Mouse (Mus musculus) neural tube, embryonic 15.5 days (tissue): Measurements from ENCODE around the gene Pecam1. TPM values are rescaled to one million over a fixed set of nuclear protein-coding genes. Genes with fewer than 3 reads are reported as not detected.
A peak's percentile ranks its signal among the peaks of the same experiment; 100 is the strongest.

Experiments used
- ATAC-seq: fragments of 200-750 bp; cut with Nextera tagmentation; 2 replicates; pipeline ENCODE4 v1.8.0; 2017; ENCODE audit warnings: mild to moderate bottlenecking, moderate TSS enrichment, moderate library complexity; ENCODE audit not compliant: low FRiP score
- H3K27ac ChIP-seq: fragments of 300-500 bp; sonication (generic); replicated peaks from 2 replicates; pipeline ENCODE4 v1.5.1; 2015; ENCODE audit warnings: mild to moderate bottlenecking, inconsistent platforms
- H3K27me3 ChIP-seq: fragments of 300-500 bp; sonication (generic); replicated peaks from 2 replicates; pipeline ENCODE4 v1.6.1; 2015; ENCODE audit warnings: inconsistent platforms
- H3K36me3 ChIP-seq: fragments of 300-500 bp; sonication (generic); 2 replicates; pipeline ENCODE4 v1.6.1; 2015; ENCODE audit warnings: inconsistent platforms
- H3K4me1 ChIP-seq: fragments of 300-500 bp; sonication (generic); 2 replicates; pipeline ENCODE4 v1.6.1; 2015; ENCODE audit warnings: inconsistent platforms
- H3K4me2 ChIP-seq: fragments of 300-500 bp; sonication (generic); 2 replicates; pipeline ENCODE4 v1.6.1; 2015; ENCODE audit warnings: inconsistent platforms, mild to moderate bottlenecking, moderate library complexity
- H3K4me3 ChIP-seq: fragments of 300-500 bp; sonication (generic); replicated peaks from 2 replicates; pipeline ENCODE4 v1.5.1; 2015; ENCODE audit warnings: mild to moderate bottlenecking, inconsistent platforms
- H3K9ac ChIP-seq: fragments of 300-500 bp; sonication (generic); replicated peaks from 2 replicates; pipeline ENCODE4 v1.6.1; 2015; ENCODE audit warnings: mild to moderate bottlenecking, inconsistent platforms
- H3K9me3 ChIP-seq: fragments of 300-500 bp; sonication (generic); replicated peaks from 2 replicates; pipeline ENCODE4 v1.6.1; 2016; ENCODE audit warnings: inconsistent platforms
- WGBS: fragments of 180-500 bp; shearing (Covaris S2); methylation state at CpG from one replicate; pipeline ENCODE4 v1.1.7; 2015; ENCODE audit warnings: mixed read lengths; 5-methylcytosine and 5-hydroxymethylcytosine counted together
- microRNA-seq: library from miRNA; unstranded; fragments of <30 nt; microRNA quantifications from one replicate; pipeline ENCODE4, GENCODE M21; 2017
- polyA plus RNA-seq: library from polyadenylated mRNA; unstranded; fragments of >200 nt; fragmentation: Nextera tagmentation; extraction: Ambion mirVana; gene quantifications from 2 replicates; pipeline ENCODE4 v1.2.1, GENCODE M21; 2015

The Pecam1 gene
- polyA plus RNA-seq, 1 experiment from 2014 or later: 14.4 TPM

- Histone ChIP-seq H3K9ac (peak overlapping the region; percentile 45), H3K9me3 (no peaks in the 10 kb centered on the region), H3K4me3 (peak overlapping the region; percentile 98), H3K36me3 (no peaks in the 10 kb centered on the region), H3K27me3 (no peaks in the 10 kb centered on the region), H3K4me1 (peaks cover 28% of the 10 kb centered on the region), H3K27ac (peak overlapping the region; percentile 90), H3K4me2 (peak overlapping the region; percentile 88)
- WGBS: 60% methylated on average over 15 of the region's 15 CpGs
- no peak; the same call in 1 of the 2 replicates for ATAC-seq
Observed at GRCm38 (mm10) chr11:106613638-106614338, 136.6 kb downstream of the Pecam1 start.

GRCm38 (mm10) chr11:106612961-106613637 lies 137.3 kb downstream of the Pecam1 start, which contains the start of gene Tex2:
TSS of gene Tex2 (minus strand) at chr11:106613423.
- Histone ChIP-seq H3K9ac (peak within 1 kb of the TSS; percentile 92), H3K9me3 (no peaks in the 10 kb centered on the region), H3K4me3 (peak within 1 kb of the TSS; percentile 98), H3K4me2 (peak within 1 kb of the TSS; percentile 88), H3K27ac (peak within 1 kb of the TSS; percentile 90), H3K36me3 (no peaks in the 10 kb centered on the region), H3K4me1 (peaks cover 28% of the 10 kb centered on the region), H3K27me3 (no peaks in the 10 kb centered on the region)
- whole genome bisulfite sequencing: under 1% methylated on average over 32 of the region's 45 CpGs
- ATAC-seq: peak; percentile 96

GRCm38 (mm10) chr11:106612209-106612960 lies 138.0 kb downstream of the Pecam1 start:
- peak; percentile 40 for ATAC-seq
- H3K27ac ChIP-seq: peak overlapping the region; percentile 90
- no peaks in the 10 kb centered on the region for H3K36me3 ChIP-seq
- no peaks in the 10 kb centered on the region for H3K27me3 ChIP-seq
- peaks cover 28% of the 10 kb centered on the region for H3K4me1 ChIP-seq
- H3K9me3 ChIP-seq: no peaks in the 10 kb centered on the region
- peak overlapping the region; percentile 98 for H3K4me3 ChIP-seq
- H3K4me2 ChIP-seq: peak overlapping the region; percentile 88
- H3K9ac ChIP-seq: peak overlapping the region; percentile 92
- under 1% methylated on average over 60 of the region's 67 CpGs for WGBS

- 74% methylated on average over 8 of the region's 8 CpGs for WGBS
- H3K4me2 ChIP-seq: no peak overlapping the region
- H3K9ac ChIP-seq: no peak overlapping the region
- no peak for ATAC-seq
- no peak overlapping the region for H3K27ac ChIP-seq
- H3K4me1 ChIP-seq: peaks cover 35% of the 10 kb centered on the region
- H3K27me3 ChIP-seq: no peaks in the 10 kb centered on the region
- no peak overlapping the region for H3K4me3 ChIP-seq
- 0 out of 2 replicates have a peak, but pooled peaks cover under 1% of the 10 kb centered on the region for H3K36me3 ChIP-seq
- no peaks in the 10 kb centered on the region for H3K9me3 ChIP-seq
Observed at GRCm38 (mm10) chr11:106609731-106610130, 140.7 kb downstream of the Pecam1 start.

GRCm38 (mm10) chr11:106607316-106607715 lies 143.1 kb downstream of the Pecam1 start:
- H3K9me3 ChIP-seq: no peaks in the 10 kb centered on the region
- WGBS: 72% methylated on average over 6 of the region's 6 CpGs
- H3K27me3 ChIP-seq: no peaks in the 10 kb centered on the region

GRCm38 (mm10) chr11:106606042-106606441 lies 144.4 kb downstream of the Pecam1 start:
- no peak for ATAC-seq
- Histone ChIP-seq H3K9ac (no peak overlapping the region), H3K4me3 (no peak overlapping the region), H3K4me2 (no peak overlapping the region), H3K4me1 (peaks cover 23% of the 10 kb centered on the region), H3K9me3 (no peaks in the 10 kb centered on the region), H3K27ac (no peak overlapping the region), H3K36me3 (0 out of 2 replicates have a peak, but pooled peaks cover 6% of the 10 kb centered on the region), H3K27me3 (no peaks in the 10 kb centered on the region)
- 45% methylated on average over 5 of the region's 5 CpGs for WGBS

More at GRCm38 (mm10) chr11:106607316-106607715, 143.1 kb downstream of the Pecam1 start:
- peaks cover 34% of the 10 kb centered on the region for H3K4me1 ChIP-seq
- H3K27ac ChIP-seq: no peak overlapping the region
- H3K36me3 ChIP-seq: 0 out of 2 replicates have a peak, but pooled peaks cover 6% of the 10 kb centered on the region
- H3K4me2 ChIP-seq: no peak overlapping the region
- ATAC-seq: no peak
- no peak overlapping the region for H3K9ac ChIP-seq
- no peak overlapping the region for H3K4me3 ChIP-seq

Small RNAs within 50 kb of the gene (microRNA-seq; reads per million reads assigned to microRNA genes)
- gene Gm25994: not detected
- gene Mir3064: 10.4 reads per million, percentile 26 among the genes with 10 or more reads in this experiment

Other genes with a start within 250 kb of the Pecam1 start
- 31.6 and 35.1 TPM in 2 replicates for gene Tex2, start 137.2 kb downstream of the Pecam1 start, polyA plus RNA-seq
- gene Milr1, start 598 bp upstream of the Pecam1 start, polyA plus RNA-seq: 0.46 and 3.5 TPM in 2 replicates
- gene Polg2, start 28.9 kb upstream of the Pecam1 start, polyA plus RNA-seq: 9.1 and 11.5 TPM in 2 replicates
- 337 and 338 TPM in 2 replicates for gene Ddx5, start 38.6 kb upstream of the Pecam1 start, polyA plus RNA-seq
- 15.1 and 16.3 TPM in 2 replicates for gene Cep95, start 38.6 kb upstream of the Pecam1 start, polyA plus RNA-seq
- 11.4 and 12.1 TPM in 2 replicates for gene Smurf2, start 170.1 kb upstream of the Pecam1 start, polyA plus RNA-seq
- gene Kpna2, start 248.9 kb upstream of the Pecam1 start, polyA plus RNA-seq: 120 and 190 TPM in 2 replicates